Mouse (Mus musculus): ENCODE results near the gene Nap1l5.

Nap1l5 gene

GRCm38 (mm10) chr6:58906852-58907261 is at the start of gene Nap1l5:
TSS of gene Nap1l5 (minus strand) at chr6:58907076.
- no peak for DNase-seq

- DNase-seq, result no peak
Measured at GRCm38 (mm10) chr6:58951128-58951992, 44.5 kb upstream of the Nap1l5 start.

- no peak for DNase-seq
Measured at GRCm38 (mm10) chr6:58950410-58950809, 43.5 kb upstream of the Nap1l5 start.

GRCm38 (mm10) chr6:58946840-58947239 is 40.0 kb upstream of the Nap1l5 start:
- no peak for DNase-seq

GRCm38 (mm10) chr6:58946246-58946645 is 39.4 kb upstream of the Nap1l5 start:
- no peak for DNase-seq

GRCm38 (mm10) chr6:58943958-58944357 is 37.1 kb upstream of the Nap1l5 start:
- no peak for DNase-seq

GRCm38 (mm10) chr6:58942276-58942675 is 35.4 kb upstream of the Nap1l5 start:
- no peak for DNase-seq

GRCm38 (mm10) chr6:58937726-58938125 is 30.9 kb upstream of the Nap1l5 start:
- no peak for DNase-seq

- DNase-seq, result peak; percentile 40
Measured at GRCm38 (mm10) chr6:58934144-58934543, 27.3 kb upstream of the Nap1l5 start.

GRCm38 (mm10) chr6:58933189-58933913 is 26.5 kb upstream of the Nap1l5 start:
- no peak for DNase-seq

GRCm38 (mm10) chr6:58932515-58933188 is 25.8 kb upstream of the Nap1l5 start:
- no peak for DNase-seq

GRCm38 (mm10) chr6:58931149-58931548 is 24.3 kb upstream of the Nap1l5 start:
- no peak for DNase-seq

GRCm38 (mm10) chr6:58929911-58930431 is 23.1 kb upstream of the Nap1l5 start:
- no peak for DNase-seq

GRCm38 (mm10) chr6:58927881-58928280 is 21.0 kb upstream of the Nap1l5 start:
- no peak for DNase-seq

GRCm38 (mm10) chr6:58922511-58922910 is 15.6 kb upstream of the Nap1l5 start:
- no peak for DNase-seq

- no peak for DNase-seq
Measured at GRCm38 (mm10) chr6:58921623-58922022, 14.7 kb upstream of the Nap1l5 start.

GRCm38 (mm10) chr6:58920735-58921134 is 13.9 kb upstream of the Nap1l5 start:
- no peak for DNase-seq

GRCm38 (mm10) chr6:58916498-58916897 is 9.6 kb upstream of the Nap1l5 start:
- DNase-seq, result no peak

GRCm38 (mm10) chr6:58913971-58914370 is 7.1 kb upstream of the Nap1l5 start:
- no peak for DNase-seq

GRCm38 (mm10) chr6:58913551-58913950 is 6.7 kb upstream of the Nap1l5 start:
- DNase-seq, result no peak

- DNase-seq, result no peak
Measured at GRCm38 (mm10) chr6:58912842-58913241, 6.0 kb upstream of the Nap1l5 start.

- DNase-seq, result no peak
Measured at GRCm38 (mm10) chr6:58907791-58908190, 915 bp upstream of the Nap1l5 start.

GRCm38 (mm10) chr6:58907336-58907735 is 460 bp upstream of the Nap1l5 start:
- no peak for DNase-seq
